Comparison of ENCODE assay signal across 26 mouse cellular contexts in genomic region chr10:46778729-46779128, GRCm38 (mm10).
"Had no signal": no experiment of that assay in that cellular context is flagged by ENCODE, and none has a peak within 500 bp of the region (broad histone marks: within the 10 kb centered on the region; RNA-seq: fewer than 3 reads in every experiment).

No protein-coding gene starts in this region.

- ATAC-seq: hindbrain, postnatal 0 days; intestine, embryonic 16.5 days; liver, embryonic 12.5 days had no signal

- H3K9me3 ChIP-seq: heart, embryonic 13.5 days; heart, embryonic 15.5 days; hindbrain, embryonic 13.5 days; hindbrain, embryonic 15.5 days; kidney, embryonic 15.5 days; limb, embryonic 13.5 days; limb, embryonic 15.5 days; liver, embryonic 12.5 days had no signal

- H3K36me3 ChIP-seq: heart, embryonic 13.5 days; heart, embryonic 15.5 days; hindbrain, embryonic 13.5 days; hindbrain, embryonic 15.5 days; kidney, embryonic 15.5 days; limb, embryonic 13.5 days; limb, embryonic 15.5 days; liver, embryonic 12.5 days had no signal

- H3K27ac ChIP-seq: gastrocnemius, adult 2 months; heart, embryonic 13.5 days; heart, embryonic 15.5 days; hindbrain, embryonic 13.5 days; hindbrain, embryonic 15.5 days; hindbrain, postnatal 0 days; kidney, embryonic 15.5 days; kidney, postnatal 0 days; limb, embryonic 13.5 days; limb, embryonic 15.5 days; liver, embryonic 12.5 days had no signal

- DNase-seq: gastrocnemius, adult 2 months; gastrocnemius, postnatal 10 days; gastrocnemius, postnatal 25 days; heart, adult 18-20 months; heart, postnatal 14 days; heart, postnatal 36 days; kidney, adult 11 months; kidney, adult 2 months; kidney, adult 9 months; kidney, postnatal 14 days; kidney, postnatal 36 days; layer of hippocampus, adult 9-11 months; layer of hippocampus, postnatal 36 days; left cerebral cortex, postnatal 4 days had no signal

- H3K4me1 ChIP-seq: heart, embryonic 13.5 days; heart, embryonic 15.5 days; hindbrain, embryonic 13.5 days; hindbrain, embryonic 15.5 days; kidney, embryonic 15.5 days; limb, embryonic 13.5 days; limb, embryonic 15.5 days; liver, embryonic 12.5 days had no signal

- H3K4me3 ChIP-seq: gastrocnemius, adult 2 months; heart, embryonic 13.5 days; heart, embryonic 15.5 days; hindbrain, embryonic 13.5 days; hindbrain, embryonic 15.5 days; kidney, embryonic 15.5 days; limb, embryonic 13.5 days; limb, embryonic 15.5 days; liver, embryonic 12.5 days had no signal

- H3K4me2 ChIP-seq: heart, embryonic 11.5 days; heart, embryonic 13.5 days; heart, embryonic 15.5 days; hindbrain, embryonic 13.5 days; hindbrain, embryonic 15.5 days; kidney, embryonic 15.5 days; limb, embryonic 13.5 days; limb, embryonic 15.5 days; liver, embryonic 12.5 days had no signal

- H3K9ac ChIP-seq: heart, embryonic 13.5 days; heart, embryonic 15.5 days; hindbrain, embryonic 13.5 days; hindbrain, embryonic 15.5 days; kidney, embryonic 15.5 days; limb, embryonic 13.5 days; limb, embryonic 15.5 days; liver, embryonic 12.5 days had no signal

- H3K27me3 ChIP-seq: heart, embryonic 13.5 days; heart, embryonic 15.5 days; hindbrain, embryonic 13.5 days; hindbrain, embryonic 15.5 days; kidney, embryonic 15.5 days; limb, embryonic 13.5 days; limb, embryonic 15.5 days; liver, embryonic 12.5 days had no signal
